Mouse (Mus musculus): Measurements from ENCODE around the gene 1700012B09Rik. TPM values are rescaled to one million over a fixed set of nuclear protein-coding genes. Genes with fewer than 3 reads are reported as not detected.
A peak's percentile ranks its signal among the peaks of the same experiment; 100 is the strongest.

1700012B09Rik gene
- polyA plus RNA-seq (2014; fragmentation: Nextera tagmentation; extraction: Ambion mirVana), result 5.5 and 5.9 TPM in 2 replicates

- DNase-seq (ENCODE audit: low spot score) (peak; percentile 42), ATAC-seq (ENCODE audit: low FRiP score) (peak; percentile 63)
- no peaks in the 10 kb centered on the region for H3K9me3 ChIP-seq (ENCODE audit: control insufficient read depth, low read length)
- no peaks in the 10 kb centered on the region for H3K4me1 ChIP-seq (replicated peaks; ENCODE audit: control insufficient read depth, insufficient read depth, low read length)
- 20% methylated on average over 23 of the region's 23 CpGs for WGBS
- no peaks in the 10 kb centered on the region; the same call in 1 of the 2 replicates for H3K27me3 ChIP-seq (ENCODE audit: control insufficient read depth, insufficient read depth, low read length)
- no peak within 1 kb of the TSS for H3K27ac ChIP-seq (ENCODE audit: low read depth, low read length)
- no peaks in the 10 kb centered on the region for H3K36me3 ChIP-seq (ENCODE audit: control insufficient read depth, insufficient read depth, low read length)
- no peak within 1 kb of the TSS for H3K4me3 ChIP-seq (ENCODE audit: low read depth, low read length)
- H3K4me2 ChIP-seq (replicated peaks; ENCODE audit: low read depth, low read length), result peak within 1 kb of the TSS; percentile 14; the same call in 1 of the 2 replicates
- H3K9ac ChIP-seq (ENCODE audit: low read depth, low read length), result no peak within 1 kb of the TSS
Measured at GRCm38 (mm10) chr9:14770803-14771471, at the start of gene 1700012B09Rik. Gene 1700012B09Rik, minus strand, starts transcription at chr9:14771030.

- DNase-seq (ENCODE audit: low spot score) (no peak), ATAC-seq (ENCODE audit: low FRiP score) (no peak)
- WGBS, result 91% methylated on average over 5 of the region's 5 CpGs
- no peak overlapping the region for H3K9ac ChIP-seq (ENCODE audit: low read depth, low read length)
- H3K27me3 ChIP-seq (ENCODE audit: control insufficient read depth, insufficient read depth, low read length), result no peaks in the 10 kb centered on the region
- H3K9me3 ChIP-seq (ENCODE audit: control insufficient read depth, low read length), result no peaks in the 10 kb centered on the region
- H3K36me3 ChIP-seq (ENCODE audit: control insufficient read depth, insufficient read depth, low read length), result peaks cover 7% of the 10 kb centered on the region; the same call in 1 of the 2 replicates
- H3K27ac ChIP-seq (ENCODE audit: low read depth, low read length), result no peak overlapping the region
- H3K4me1 ChIP-seq (replicated peaks; ENCODE audit: control insufficient read depth, insufficient read depth, low read length), result no peaks in the 10 kb centered on the region
- H3K4me3 ChIP-seq (ENCODE audit: low read depth, low read length), result no peak overlapping the region
- H3K4me2 ChIP-seq (replicated peaks; ENCODE audit: low read depth, low read length), result no peak overlapping the region
Measured at GRCm38 (mm10) chr9:14810111-14810510, 39.3 kb upstream of the 1700012B09Rik start.

GRCm38 (mm10) chr9:14806786-14807185 is 36.0 kb upstream of the 1700012B09Rik start:
- DNase-seq (ENCODE audit: low spot score) (no peak), ATAC-seq (ENCODE audit: low FRiP score) (no peak)
- no peak overlapping the region for H3K27ac ChIP-seq (ENCODE audit: low read depth, low read length)
- H3K4me1 ChIP-seq (replicated peaks; ENCODE audit: control insufficient read depth, insufficient read depth, low read length), result no peaks in the 10 kb centered on the region
- H3K36me3 ChIP-seq (ENCODE audit: control insufficient read depth, insufficient read depth, low read length), result peaks cover 7% of the 10 kb centered on the region; the same call in 1 of the 2 replicates
- H3K27me3 ChIP-seq (ENCODE audit: control insufficient read depth, insufficient read depth, low read length), result no peaks in the 10 kb centered on the region
- 93% methylated on average over 1 of the region's 1 CpGs for WGBS
- H3K9me3 ChIP-seq (ENCODE audit: control insufficient read depth, low read length), result no peaks in the 10 kb centered on the region
- no peak overlapping the region for H3K9ac ChIP-seq (ENCODE audit: low read depth, low read length)
- H3K4me3 ChIP-seq (ENCODE audit: low read depth, low read length), result no peak overlapping the region
- no peak overlapping the region for H3K4me2 ChIP-seq (replicated peaks; ENCODE audit: low read depth, low read length)

GRCm38 (mm10) chr9:14805714-14806113 is 34.9 kb upstream of the 1700012B09Rik start:
- DNase-seq (ENCODE audit: low spot score) (no peak), ATAC-seq (ENCODE audit: low FRiP score) (no peak)
- H3K4me3 ChIP-seq (ENCODE audit: low read depth, low read length), result no peak overlapping the region
- no peaks in the 10 kb centered on the region for H3K27me3 ChIP-seq (ENCODE audit: control insufficient read depth, insufficient read depth, low read length)
- no peak overlapping the region for H3K27ac ChIP-seq (ENCODE audit: low read depth, low read length)
- H3K4me1 ChIP-seq (replicated peaks; ENCODE audit: control insufficient read depth, insufficient read depth, low read length), result no peaks in the 10 kb centered on the region
- H3K36me3 ChIP-seq (ENCODE audit: control insufficient read depth, insufficient read depth, low read length), result peaks cover 7% of the 10 kb centered on the region; the same call in 1 of the 2 replicates
- no peak overlapping the region for H3K4me2 ChIP-seq (replicated peaks; ENCODE audit: low read depth, low read length)
- no peak overlapping the region for H3K9ac ChIP-seq (ENCODE audit: low read depth, low read length)
- H3K9me3 ChIP-seq (ENCODE audit: control insufficient read depth, low read length), result no peaks in the 10 kb centered on the region
- WGBS, result 91% methylated on average over 2 of the region's 2 CpGs

GRCm38 (mm10) chr9:14787356-14787755 is 16.5 kb upstream of the 1700012B09Rik start:
- no peaks in the 10 kb centered on the region; the same call in 1 of the 2 replicates for H3K36me3 ChIP-seq (ENCODE audit: control insufficient read depth, insufficient read depth, low read length)
- H3K27me3 ChIP-seq (ENCODE audit: control insufficient read depth, insufficient read depth, low read length), result no peaks in the 10 kb centered on the region
- H3K4me3 ChIP-seq (ENCODE audit: low read depth, low read length), result no peak overlapping the region
- DNase-seq (ENCODE audit: low spot score) (no peak), ATAC-seq (ENCODE audit: low FRiP score) (no peak)
- H3K4me2 ChIP-seq (replicated peaks; ENCODE audit: low read depth, low read length), result no peak overlapping the region
- no peak overlapping the region for H3K27ac ChIP-seq (ENCODE audit: low read depth, low read length)
- no peak overlapping the region for H3K9ac ChIP-seq (ENCODE audit: low read depth, low read length)
- WGBS, result 93% methylated on average over 6 of the region's 6 CpGs
- H3K4me1 ChIP-seq (replicated peaks; ENCODE audit: control insufficient read depth, insufficient read depth, low read length), result no peaks in the 10 kb centered on the region
- no peaks in the 10 kb centered on the region for H3K9me3 ChIP-seq (ENCODE audit: control insufficient read depth, low read length)

- Histone ChIP-seq H3K4me2 (replicated peaks; ENCODE audit: low read depth, low read length) (peak within 1 kb of the TSS; percentile 83), H3K4me3 (ENCODE audit: low read depth, low read length) (peak within 1 kb of the TSS; percentile 74), H3K9ac (ENCODE audit: low read depth, low read length) (peak within 1 kb of the TSS; percentile 80), H3K27me3 (ENCODE audit: control insufficient read depth, insufficient read depth, low read length) (no peaks in the 10 kb centered on the region), H3K4me1 (replicated peaks; ENCODE audit: control insufficient read depth, insufficient read depth, low read length) (no peaks in the 10 kb centered on the region), H3K9me3 (ENCODE audit: control insufficient read depth, low read length) (no peaks in the 10 kb centered on the region), H3K27ac (ENCODE audit: low read depth, low read length) (peak within 1 kb of the TSS; percentile 82), H3K36me3 (ENCODE audit: control insufficient read depth, insufficient read depth, low read length) (peaks cover 4% of the 10 kb centered on the region; the same call in 1 of the 2 replicates)
- ATAC-seq (ENCODE audit: low FRiP score), result peak; percentile 100
- DNase-seq (ENCODE audit: low spot score), result peak; percentile 94
- WGBS, result under 1% methylated on average over 62 of the region's 62 CpGs
Measured at GRCm38 (mm10) chr9:14784039-14785002, 13.5 kb upstream of the 1700012B09Rik start, which contains the start of the genes Mre11a and Ankrd49. Gene Mre11a, plus strand, starts transcription at chr9:14784654. Gene Ankrd49, minus strand, starts transcription at chr9:14784856.

- whole genome bisulfite sequencing, result 41% methylated on average over 13 of the region's 13 CpGs
Measured at GRCm38 (mm10) chr9:14778341-14778740, 7.5 kb upstream of the 1700012B09Rik start.

GRCm38 (mm10) chr9:14773813-14774212 is 3.0 kb upstream of the 1700012B09Rik start:
- Histone ChIP-seq H3K4me2 (replicated peaks; ENCODE audit: low read depth, low read length) (no peak overlapping the region), H3K27ac (ENCODE audit: low read depth, low read length) (no peak overlapping the region), H3K4me3 (ENCODE audit: low read depth, low read length) (no peak overlapping the region), H3K36me3 (ENCODE audit: control insufficient read depth, insufficient read depth, low read length) (no peaks in the 10 kb centered on the region), H3K4me1 (replicated peaks; ENCODE audit: control insufficient read depth, insufficient read depth, low read length) (no peaks in the 10 kb centered on the region), H3K9ac (ENCODE audit: low read depth, low read length) (no peak overlapping the region), H3K27me3 (ENCODE audit: control insufficient read depth, insufficient read depth, low read length) (no peaks in the 10 kb centered on the region; the same call in 1 of the 2 replicates), H3K9me3 (ENCODE audit: control insufficient read depth, low read length) (no peaks in the 10 kb centered on the region)
- 52% methylated on average over 2 of the region's 2 CpGs for WGBS
- ATAC-seq (ENCODE audit: low FRiP score), result no peak
- no peak for DNase-seq (ENCODE audit: low spot score)

More at GRCm38 (mm10) chr9:14778341-14778740, 7.5 kb upstream of the 1700012B09Rik start:
- Histone ChIP-seq H3K9ac (ENCODE audit: low read depth, low read length) (no peak overlapping the region), H3K4me2 (replicated peaks; ENCODE audit: low read depth, low read length) (no peak overlapping the region), H3K27ac (ENCODE audit: low read depth, low read length) (no peak overlapping the region), H3K36me3 (ENCODE audit: control insufficient read depth, insufficient read depth, low read length) (peaks cover 4% of the 10 kb centered on the region; the same call in 1 of the 2 replicates), H3K4me1 (replicated peaks; ENCODE audit: control insufficient read depth, insufficient read depth, low read length) (no peaks in the 10 kb centered on the region), H3K9me3 (ENCODE audit: control insufficient read depth, low read length) (no peaks in the 10 kb centered on the region), H3K4me3 (ENCODE audit: low read depth, low read length) (no peak overlapping the region), H3K27me3 (ENCODE audit: control insufficient read depth, insufficient read depth, low read length) (no peaks in the 10 kb centered on the region)
- DNase-seq (ENCODE audit: low spot score) (no peak), ATAC-seq (ENCODE audit: low FRiP score) (no peak)

All from hindbrain, embryonic 11.5 days (tissue).